Mouse (Mus musculus) hindbrain, embryonic 12.5 days (tissue): ENCODE results near the gene Frmd4b. TPM values are rescaled to one million over a fixed set of nuclear protein-coding genes. Genes with fewer than 3 reads are reported as not detected.

ENCODE experiments used
- ATAC-seq: fragments of 200-750 bp; cut with Nextera tagmentation; 2 replicates; pipeline ENCODE4 v1.8.0; 2017; ENCODE audit warnings: moderate TSS enrichment; ENCODE audit not compliant: low FRiP score
- H3K27ac ChIP-seq: fragments of 300-500 bp; sonication (generic); 2 replicates; pipeline ENCODE4 v1.5.1; 2016; ENCODE audit warnings: mild to moderate bottlenecking
- H3K27me3 ChIP-seq: fragments of 300-500 bp; sonication (generic); 2 replicates; pipeline ENCODE4 v1.6.1; 2016; ENCODE audit warnings: mild to moderate bottlenecking
- H3K36me3 ChIP-seq: fragments of 300-500 bp; sonication (generic); 2 replicates; pipeline ENCODE4 v1.6.1; 2016; ENCODE audit warnings: mild to moderate bottlenecking
- H3K4me1 ChIP-seq: fragments of 300-500 bp; sonication (generic); 2 replicates; pipeline ENCODE4 v1.6.1; 2016
- H3K4me2 ChIP-seq: fragments of 300-500 bp; sonication (generic); replicated peaks from 2 replicates; pipeline ENCODE4 v1.6.1; 2016; ENCODE audit warnings: mild to moderate bottlenecking
- H3K4me3 ChIP-seq: fragments of 300-500 bp; sonication (generic); 2 replicates; pipeline ENCODE4 v1.5.1; 2016; ENCODE audit warnings: mild to moderate bottlenecking
- H3K9ac ChIP-seq: fragments of 300-500 bp; sonication (generic); 2 replicates; pipeline ENCODE4 v1.6.1; 2016; ENCODE audit warnings: mild to moderate bottlenecking, moderate library complexity
- H3K9me3 ChIP-seq: fragments of 300-500 bp; sonication (generic); replicated peaks from 2 replicates; pipeline ENCODE4 v1.6.1; 2016; ENCODE audit warnings: mild to moderate bottlenecking
- WGBS: fragments of 180-500 bp; shearing (Covaris S2); methylation state at CpG from one replicate; pipeline ENCODE4 v1.1.7; 2016; 5-methylcytosine and 5-hydroxymethylcytosine counted together
- polyA plus RNA-seq: library from polyadenylated mRNA; unstranded; fragments of >200 nt; fragmentation: Nextera tagmentation; extraction: Ambion mirVana; gene quantifications from 2 replicates; pipeline ENCODE4 v1.2.1, GENCODE M21; 2016

Frmd4b gene
- polyA plus RNA-seq, 1 experiment from 2014 or later = 48.5 TPM

DNA sequence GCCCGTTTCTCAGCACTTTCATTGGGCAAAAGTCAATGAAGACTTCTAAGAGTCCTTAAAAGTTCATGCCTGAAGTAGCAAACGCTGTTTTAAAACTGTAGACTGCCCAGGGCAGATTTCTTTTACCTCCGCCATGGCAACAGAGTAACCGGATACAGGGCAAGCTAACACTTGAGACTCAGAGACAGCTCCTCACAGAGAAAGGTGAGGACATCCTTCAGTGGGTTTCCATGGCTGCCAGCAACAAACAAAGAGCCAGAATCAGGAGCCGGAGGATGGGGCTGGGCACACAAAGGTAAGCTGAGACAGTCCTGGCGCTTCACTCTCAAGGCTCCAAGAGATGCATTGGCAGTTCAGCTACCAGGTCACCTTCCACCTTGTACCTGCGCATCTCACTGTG is 260.7 kb downstream of the Frmd4b start:
- H3K27ac ChIP-seq = no peak overlapping the region
- peaks cover 9% of the 10 kb centered on the region for H3K36me3 ChIP-seq
- H3K4me3 ChIP-seq = no peak overlapping the region
- no peak for ATAC-seq
- H3K9ac ChIP-seq = no peak overlapping the region
- H3K27me3 ChIP-seq = no peaks in the 10 kb centered on the region
- H3K4me2 ChIP-seq = no peak overlapping the region
- WGBS = 55% methylated on average over 7 of the region's 7 CpGs
- H3K4me1 ChIP-seq = peaks cover 27% of the 10 kb centered on the region
- H3K9me3 ChIP-seq = no peaks in the 10 kb centered on the region

DNA sequence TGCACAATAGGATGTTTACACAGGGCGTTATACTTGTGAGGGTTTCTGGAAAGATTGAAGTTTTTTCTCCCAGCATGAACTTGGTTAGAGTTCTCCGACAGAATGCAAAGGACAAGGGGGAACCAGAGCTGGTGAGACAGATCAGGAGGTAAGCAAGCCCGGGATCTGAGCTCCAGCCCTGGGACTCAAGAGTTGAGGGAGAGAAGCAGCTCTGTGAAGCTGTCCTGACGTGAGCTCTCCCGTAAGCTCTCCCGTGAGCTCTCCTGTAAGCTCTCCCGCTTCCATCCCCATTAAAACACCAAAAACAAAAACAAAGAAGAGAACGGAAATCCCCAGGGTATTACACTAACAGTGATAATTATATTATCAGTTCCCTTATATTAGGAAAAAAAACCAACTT is 262.2 kb downstream of the Frmd4b start:
- Histone ChIP-seq H3K36me3 (no peaks in the 10 kb centered on the region), H3K9ac (no peak overlapping the region), H3K27me3 (no peaks in the 10 kb centered on the region), H3K4me2 (no peak overlapping the region), H3K27ac (no peak overlapping the region), H3K4me1 (peaks cover 27% of the 10 kb centered on the region), H3K9me3 (no peaks in the 10 kb centered on the region), H3K4me3 (no peak overlapping the region)
- ATAC-seq = no peak
- 8% methylated on average over 8 of the region's 8 CpGs for WGBS

DNA sequence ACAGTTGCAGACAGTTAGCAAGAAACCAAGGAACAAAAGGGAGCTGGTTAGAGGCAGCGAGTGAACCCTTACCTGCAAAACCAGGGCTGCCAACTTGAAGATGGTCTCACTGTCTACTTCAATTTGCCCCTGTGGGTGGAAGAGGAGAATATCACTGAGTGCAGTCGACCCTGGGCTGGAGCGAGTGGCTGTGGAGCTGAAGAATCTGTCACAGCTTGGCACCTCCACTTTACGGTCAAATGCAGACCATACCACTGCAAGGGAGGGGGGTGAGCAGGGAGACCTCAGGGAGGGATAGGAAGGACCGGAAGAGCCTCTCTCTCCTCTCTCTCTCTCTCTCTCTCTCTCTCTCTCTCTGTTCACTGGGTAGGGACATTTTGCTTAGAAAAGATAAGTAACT is 263.4 kb downstream of the Frmd4b start:
- Histone ChIP-seq H3K4me3 (no peak overlapping the region), H3K27ac (no peak overlapping the region)

DNA sequence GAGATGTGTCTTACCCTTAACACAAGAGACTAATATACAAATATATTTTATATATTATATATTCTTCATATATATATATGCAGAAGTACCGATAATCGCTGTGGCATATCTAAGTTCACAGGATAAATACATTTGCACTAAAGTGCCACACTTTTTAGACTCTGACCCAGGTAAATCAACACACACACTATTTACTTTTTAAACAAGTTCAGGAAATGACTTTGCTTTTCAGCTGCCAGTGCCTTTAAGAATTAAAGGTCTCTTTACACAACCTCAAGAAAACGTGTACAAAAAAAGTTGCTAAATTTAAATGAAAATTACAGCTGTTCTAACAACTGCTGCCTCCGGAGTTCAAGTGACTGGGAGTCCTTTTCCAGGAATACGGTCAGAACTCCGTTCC is 264.0 kb downstream of the Frmd4b start:
- WGBS = 42% methylated on average over 6 of the region's 6 CpGs

More for the DNA sequence above, 263.4 kb downstream of the Frmd4b start:
- peak overlapping the region; percentile 24 for H3K4me2 ChIP-seq
- no peaks in the 10 kb centered on the region for H3K36me3 ChIP-seq
- WGBS = 11% methylated on average over 5 of the region's 5 CpGs
- H3K4me1 ChIP-seq = peaks cover 31% of the 10 kb centered on the region
- 0 out of 2 replicates have a peak overlapping the region, but pooled peaks have one; percentile 18 for H3K9ac ChIP-seq
- H3K9me3 ChIP-seq = no peaks in the 10 kb centered on the region
- H3K27me3 ChIP-seq = no peaks in the 10 kb centered on the region
- peak; percentile 63; the same call in 1 of the 2 replicates for ATAC-seq

DNA sequence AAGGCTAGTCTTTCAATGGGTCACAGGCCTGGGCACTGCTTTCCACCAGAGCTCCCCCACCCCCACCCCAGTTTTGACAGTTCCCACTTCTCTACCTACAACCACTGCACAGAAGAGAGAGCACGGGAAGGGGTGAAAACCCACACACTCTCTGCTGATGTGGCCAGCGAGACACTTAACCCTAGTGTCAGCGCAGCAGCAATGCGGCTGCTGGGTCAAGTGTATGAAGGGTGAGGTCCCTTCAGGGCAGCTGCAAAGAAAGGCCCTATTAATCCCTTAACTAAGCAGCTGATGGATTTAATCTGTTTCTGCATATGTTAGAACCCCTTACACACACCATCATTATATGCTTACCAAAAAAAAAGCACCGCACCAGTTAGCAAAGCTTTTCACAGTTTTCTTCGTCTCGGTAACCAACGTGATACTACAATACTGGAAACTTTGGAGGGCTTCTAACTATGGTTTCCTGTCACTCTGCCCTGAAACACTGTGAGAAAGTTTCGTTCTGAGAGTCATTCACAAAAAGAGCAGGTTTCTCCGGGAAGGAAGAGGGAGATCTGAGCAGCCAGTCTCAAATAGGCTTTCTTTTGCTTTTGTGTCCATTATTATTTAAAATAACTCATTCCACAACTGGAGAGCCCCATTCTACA is 264.7 kb downstream of the Frmd4b start:
- H3K27me3 ChIP-seq = no peaks in the 10 kb centered on the region
- H3K9ac ChIP-seq = 0 out of 2 replicates have a peak overlapping the region, but pooled peaks have one; percentile 32
- peak overlapping the region; percentile 14; the same call in 1 of the 2 replicates for H3K4me2 ChIP-seq
- H3K27ac ChIP-seq = no peak overlapping the region; the same call in 1 of the 2 replicates
- no peaks in the 10 kb centered on the region for H3K9me3 ChIP-seq
- ATAC-seq = no peak; the same call in 1 of the 2 replicates
- peaks cover 31% of the 10 kb centered on the region for H3K4me1 ChIP-seq
- H3K36me3 ChIP-seq = no peaks in the 10 kb centered on the region
- no peak overlapping the region for H3K4me3 ChIP-seq
- 23% methylated on average over 10 of the region's 10 CpGs for WGBS

More for the DNA sequence above, 264.0 kb downstream of the Frmd4b start:
- Histone ChIP-seq H3K4me2 (peak overlapping the region; percentile 24; the same call in 1 of the 2 replicates), H3K4me3 (no peak overlapping the region), H3K36me3 (no peaks in the 10 kb centered on the region), H3K27me3 (no peaks in the 10 kb centered on the region), H3K9me3 (no peaks in the 10 kb centered on the region), H3K27ac (no peak overlapping the region), H3K9ac (no peak overlapping the region), H3K4me1 (peaks cover 31% of the 10 kb centered on the region)
- ATAC-seq = no peak

DNA sequence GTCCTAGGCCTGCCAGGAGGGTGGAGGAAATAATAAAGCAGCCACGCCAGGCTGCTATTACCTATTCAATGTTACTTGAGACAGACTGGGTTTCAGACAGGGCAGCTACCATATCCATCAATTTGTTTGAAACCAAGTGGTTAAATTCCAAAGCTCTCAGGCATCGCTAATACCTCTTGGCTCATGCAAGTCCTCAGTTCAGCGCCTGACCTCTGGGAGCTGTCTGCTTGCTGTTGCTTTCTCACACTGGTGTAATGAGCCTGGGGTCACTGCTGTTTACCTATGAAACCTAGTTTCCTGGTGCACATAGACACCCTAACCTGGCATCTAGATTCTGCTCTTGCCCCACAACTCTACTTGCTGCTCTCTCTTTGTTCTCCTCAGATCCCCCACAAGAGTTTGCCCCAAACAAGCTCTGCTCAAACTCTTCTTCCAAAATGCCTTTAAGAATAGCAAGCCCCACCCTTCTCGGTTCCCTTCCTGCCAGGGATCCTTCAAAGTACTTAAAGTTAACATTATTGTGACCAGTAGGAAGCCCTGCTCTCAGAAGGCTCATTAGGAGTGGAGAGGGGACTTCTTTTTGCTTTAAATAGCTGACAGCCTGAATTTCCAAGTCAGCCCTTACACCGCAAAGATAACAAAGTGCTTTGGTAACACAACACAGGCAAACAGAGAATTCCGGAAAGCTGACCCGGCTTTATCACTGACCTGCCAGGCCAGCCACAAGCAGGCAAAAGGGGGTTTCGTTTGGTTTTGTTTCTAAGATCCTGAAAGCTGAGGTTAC is 267.8 kb downstream of the Frmd4b start:
- ATAC-seq = no peak
- H3K4me2 ChIP-seq = no peak overlapping the region
- H3K9ac ChIP-seq = no peak overlapping the region
- H3K36me3 ChIP-seq = no peaks in the 10 kb centered on the region
- no peaks in the 10 kb centered on the region for H3K9me3 ChIP-seq
- WGBS = 29% methylated on average over 8 of the region's 8 CpGs
- H3K4me3 ChIP-seq = no peak overlapping the region
- no peak overlapping the region for H3K27ac ChIP-seq
- peaks cover 21% of the 10 kb centered on the region for H3K4me1 ChIP-seq
- H3K27me3 ChIP-seq = no peaks in the 10 kb centered on the region

DNA sequence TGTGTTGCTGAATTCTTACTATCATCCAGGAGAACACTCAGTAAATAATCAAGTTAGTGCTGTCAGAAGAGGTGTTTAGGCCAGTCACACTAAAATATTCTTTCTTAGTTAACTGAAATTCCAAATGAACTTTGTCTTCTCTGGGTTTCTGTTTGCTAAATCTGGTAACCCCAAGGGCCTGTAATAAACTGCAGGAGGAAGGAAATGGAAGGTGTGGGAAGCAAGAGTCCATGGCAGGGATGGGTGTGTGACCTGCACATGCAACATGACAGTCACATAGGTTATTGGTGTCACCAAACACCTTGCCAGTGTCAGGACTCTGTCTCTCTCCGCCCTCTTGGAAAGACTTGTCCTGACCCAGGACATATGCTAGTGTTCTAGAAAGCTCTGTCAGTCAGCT is 270.4 kb downstream of the Frmd4b start:
- no peaks in the 10 kb centered on the region for H3K27me3 ChIP-seq
- peaks cover 4% of the 10 kb centered on the region; the same call in 1 of the 2 replicates for H3K4me1 ChIP-seq
- no peak overlapping the region for H3K4me2 ChIP-seq
- 81% methylated on average over 1 of the region's 1 CpGs for WGBS
- no peak overlapping the region for H3K27ac ChIP-seq
- no peak overlapping the region for H3K9ac ChIP-seq
- ATAC-seq = no peak
- H3K9me3 ChIP-seq = no peaks in the 10 kb centered on the region
- no peak overlapping the region for H3K4me3 ChIP-seq
- H3K36me3 ChIP-seq = no peaks in the 10 kb centered on the region

DNA sequence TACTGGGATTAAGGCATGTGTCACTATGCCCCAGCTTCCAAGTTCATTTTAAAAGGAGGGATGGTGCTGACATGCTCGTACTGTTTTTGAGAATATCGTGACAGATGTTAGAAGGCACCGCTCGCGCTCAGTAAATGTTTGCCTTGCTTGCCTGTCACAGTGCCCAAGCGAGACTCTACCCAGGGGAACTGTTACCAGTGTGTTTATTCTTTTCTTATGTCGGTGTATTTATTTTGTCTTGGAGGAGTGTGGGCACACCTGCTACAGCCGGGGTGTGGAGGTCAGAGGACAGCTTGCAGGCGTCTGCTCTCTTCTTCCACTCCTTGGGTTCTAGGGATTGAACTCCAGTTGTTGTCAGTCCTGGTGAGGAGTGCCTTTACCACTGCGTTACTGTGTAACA is 270.8 kb downstream of the Frmd4b start:
- no peak overlapping the region for H3K4me3 ChIP-seq
- H3K27me3 ChIP-seq = no peaks in the 10 kb centered on the region
- no peaks in the 10 kb centered on the region for H3K36me3 ChIP-seq
- ATAC-seq = no peak
- no peak overlapping the region for H3K27ac ChIP-seq
- peaks cover 4% of the 10 kb centered on the region; the same call in 1 of the 2 replicates for H3K4me1 ChIP-seq
- no peak overlapping the region for H3K4me2 ChIP-seq
- 65% methylated on average over 10 of the region's 10 CpGs for WGBS
- H3K9ac ChIP-seq = no peak overlapping the region
- H3K9me3 ChIP-seq = no peaks in the 10 kb centered on the region

DNA sequence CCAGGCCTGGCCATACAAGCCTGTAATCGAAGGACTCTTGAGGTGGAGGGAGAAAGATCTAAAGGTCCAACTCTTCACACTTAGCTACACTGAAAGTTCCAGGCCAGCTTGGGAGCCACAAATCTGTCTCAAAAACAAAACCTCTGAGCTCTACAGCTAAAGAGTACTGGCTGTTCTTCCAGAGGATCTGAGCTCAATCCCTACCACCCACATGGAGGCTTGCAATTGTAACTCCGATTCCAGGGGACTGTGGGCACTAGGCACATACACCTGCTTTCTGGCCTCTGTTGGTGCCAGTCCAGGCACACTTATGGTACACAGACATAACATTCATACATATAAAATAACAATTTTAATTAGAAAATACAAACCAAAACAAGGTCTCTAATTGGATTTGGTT is 271.4 kb downstream of the Frmd4b start:
- no peak overlapping the region for H3K4me2 ChIP-seq
- no peak overlapping the region for H3K27ac ChIP-seq
- H3K36me3 ChIP-seq = no peaks in the 10 kb centered on the region
- peaks cover 4% of the 10 kb centered on the region; the same call in 1 of the 2 replicates for H3K4me1 ChIP-seq
- WGBS = 90% methylated on average over 2 of the region's 2 CpGs
- no peak overlapping the region for H3K9ac ChIP-seq
- no peaks in the 10 kb centered on the region for H3K9me3 ChIP-seq
- H3K4me3 ChIP-seq = no peak overlapping the region
- no peak for ATAC-seq
- H3K27me3 ChIP-seq = no peaks in the 10 kb centered on the region

DNA sequence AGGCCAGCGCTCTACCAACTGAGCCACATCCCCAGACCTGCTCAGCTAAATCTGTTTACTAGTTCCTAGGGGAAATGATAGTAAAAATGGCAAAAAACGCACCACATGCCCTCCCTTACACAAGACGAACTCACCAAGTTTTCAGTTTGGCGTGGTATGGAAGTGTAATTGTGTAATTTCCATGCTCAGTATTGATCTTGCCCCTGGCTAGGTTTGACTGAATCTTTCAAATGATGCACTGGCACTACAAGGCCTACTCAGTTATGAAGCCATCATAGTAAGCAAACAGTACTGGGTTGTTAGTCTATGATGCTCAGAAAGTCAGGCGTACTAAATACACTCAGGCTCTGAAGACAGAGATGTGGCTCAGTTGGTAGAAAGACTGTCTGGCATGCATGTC is 275.2 kb downstream of the Frmd4b start:
- Histone ChIP-seq H3K9me3 (no peaks in the 10 kb centered on the region), H3K27ac (no peak overlapping the region), H3K36me3 (no peaks in the 10 kb centered on the region), H3K27me3 (no peaks in the 10 kb centered on the region), H3K4me2 (no peak overlapping the region), H3K9ac (no peak overlapping the region), H3K4me3 (no peak overlapping the region), H3K4me1 (peaks cover 18% of the 10 kb centered on the region)
- ATAC-seq = no peak
- 96% methylated on average over 5 of the region's 5 CpGs for WGBS

DNA sequence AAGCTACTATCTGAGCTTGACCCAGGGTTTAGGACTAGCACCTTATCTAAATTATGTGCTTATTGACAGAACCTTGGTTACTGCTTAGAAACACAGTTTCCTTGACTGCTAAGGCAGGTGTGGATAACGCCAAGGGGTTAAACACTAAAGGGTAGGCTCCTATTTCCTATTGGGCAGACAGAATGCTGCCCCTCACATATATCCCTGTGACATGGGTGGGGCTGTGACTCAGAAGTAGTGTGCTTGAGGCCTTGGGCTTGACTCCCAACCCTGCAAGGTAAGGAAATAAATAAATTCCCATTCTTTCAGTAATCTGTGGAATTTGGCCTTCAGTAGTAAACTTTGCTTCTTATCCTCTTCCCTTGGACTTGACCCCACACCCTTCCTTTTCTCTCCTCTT is 275.7 kb downstream of the Frmd4b start:
- H3K27ac ChIP-seq = no peak overlapping the region
- WGBS = 87% methylated on average over 1 of the region's 1 CpGs
- peaks cover 18% of the 10 kb centered on the region for H3K4me1 ChIP-seq
- H3K36me3 ChIP-seq = no peaks in the 10 kb centered on the region
- H3K9ac ChIP-seq = no peak overlapping the region
- no peak for ATAC-seq
- H3K4me3 ChIP-seq = no peak overlapping the region
- no peaks in the 10 kb centered on the region for H3K27me3 ChIP-seq
- H3K4me2 ChIP-seq = no peak overlapping the region
- H3K9me3 ChIP-seq = no peaks in the 10 kb centered on the region

DNA sequence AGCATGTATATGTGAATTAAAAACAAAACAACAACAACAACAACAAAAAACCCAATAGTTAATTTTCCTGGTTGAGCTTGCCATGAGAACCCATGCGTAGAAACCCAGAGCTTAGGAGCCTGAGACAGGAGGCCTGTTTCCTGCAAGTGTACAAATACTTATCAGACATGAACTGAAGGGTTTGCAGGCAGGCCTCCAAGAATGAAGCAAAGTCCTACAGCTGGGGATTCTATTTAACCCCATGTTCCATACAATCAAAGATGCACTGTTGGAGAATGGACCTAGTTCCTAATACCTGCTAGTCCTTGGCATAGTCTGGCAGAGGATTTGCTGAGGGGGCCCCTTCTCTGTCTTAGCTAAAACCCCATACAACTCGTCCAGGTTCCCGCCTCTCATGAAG is 276.2 kb downstream of the Frmd4b start:
- no peaks in the 10 kb centered on the region for H3K27me3 ChIP-seq
- no peak for ATAC-seq
- no peak overlapping the region for H3K27ac ChIP-seq
- H3K9ac ChIP-seq = no peak overlapping the region
- no peak overlapping the region for H3K4me2 ChIP-seq
- WGBS = 91% methylated on average over 3 of the region's 3 CpGs
- H3K4me3 ChIP-seq = no peak overlapping the region
- H3K36me3 ChIP-seq = no peaks in the 10 kb centered on the region
- peaks cover 18% of the 10 kb centered on the region for H3K4me1 ChIP-seq
- H3K9me3 ChIP-seq = no peaks in the 10 kb centered on the region
